Mouse (Mus musculus) embryonic facial prominence, embryonic 11.5 days (tissue): ENCODE data around the gene Msh2. TPM values are rescaled to one million over a fixed set of nuclear protein-coding genes. Genes with fewer than 3 reads are reported as not detected.
A peak's percentile ranks its signal among the peaks of the same experiment; 100 is the strongest.

Source experiments
- ATAC-seq: fragments of 200-750 bp; cut with Nextera tagmentation; replicated peaks from 2 replicates; pipeline ENCODE4 v1.8.0; 2017; ENCODE audit warnings: low read depth; ENCODE audit not compliant: insufficient number of reproducible peaks, low FRiP score, low TSS enrichment
- DNase-seq: peaks from one replicate; pipeline ENCODE4 v3.0.0-alpha.2; 2015; ENCODE audit warnings: low spot score
- H3K27ac ChIP-seq: fragments of 300-500 bp; sonication (generic); replicated peaks from 2 replicates; pipeline ENCODE4 v1.5.1; 2014; ENCODE audit warnings: mild to moderate bottlenecking, low read depth, low read length, control low read depth
- H3K27me3 ChIP-seq: fragments of 300-500 bp; sonication (generic); 2 replicates; pipeline ENCODE4 v1.6.1; 2014; ENCODE audit warnings: mild to moderate bottlenecking, low read length, moderate library complexity, mixed read lengths; ENCODE audit not compliant: control insufficient read depth, insufficient read depth
- H3K36me3 ChIP-seq: fragments of 300-500 bp; sonication (generic); replicated peaks from 2 replicates; pipeline ENCODE4 v1.6.1; 2014; ENCODE audit warnings: low read depth, mild to moderate bottlenecking, low read length, moderate library complexity, mixed read lengths; ENCODE audit not compliant: control insufficient read depth, insufficient read depth
- H3K4me1 ChIP-seq: fragments of 300-500 bp; sonication (generic); 2 replicates; pipeline ENCODE4 v1.6.1; 2014; ENCODE audit warnings: low read length, mixed read lengths; ENCODE audit not compliant: control insufficient read depth, insufficient read depth
- H3K4me2 ChIP-seq: fragments of 300-500 bp; sonication (generic); 2 replicates; pipeline ENCODE4 v1.6.1; 2014; ENCODE audit warnings: low read depth, mild to moderate bottlenecking, control low read depth, low read length, moderate library complexity
- H3K4me3 ChIP-seq: fragments of 300-500 bp; sonication (generic); 2 replicates; pipeline ENCODE4 v1.5.1; 2014; ENCODE audit warnings: low read depth, low read length, control low read depth
- H3K9ac ChIP-seq: fragments of 300-500 bp; sonication (generic); replicated peaks from 2 replicates; pipeline ENCODE4 v1.6.1; 2014; ENCODE audit warnings: mild to moderate bottlenecking, control low read depth, low read length
- H3K9me3 ChIP-seq: fragments of 300-500 bp; sonication (generic); replicated peaks from 2 replicates; pipeline ENCODE4 v1.6.1; 2016; ENCODE audit warnings: mild to moderate bottlenecking, low read length, inconsistent platforms, mixed read lengths; ENCODE audit not compliant: control insufficient read depth
- WGBS: fragments of 180-500 bp; shearing (Covaris S2); extraction: QIAGEN DNeasy Blood & Tissue Kit; methylation state at CpG from one replicate; pipeline ENCODE4 v1.1.7; 2014; 5-methylcytosine and 5-hydroxymethylcytosine counted together
- polyA plus RNA-seq: library from polyadenylated mRNA; unstranded; fragments of >200 nt; fragmentation: Nextera tagmentation; extraction: Ambion mirVana; gene quantifications from 2 replicates; pipeline ENCODE4 v1.2.1, GENCODE M21; 2014

Gene Msh2
- polyA plus RNA-seq, 1 experiment from 2014 or later = 96.1 TPM

GRCm38 (mm10) chr17:87726489-87727356 lies 54.6 kb downstream of the Msh2 start:
- no peak for ATAC-seq
- H3K27me3 ChIP-seq = no peaks in the 10 kb centered on the region
- no peak overlapping the region for H3K4me2 ChIP-seq
- no peaks in the 10 kb centered on the region for H3K4me1 ChIP-seq
- H3K4me3 ChIP-seq = no peak overlapping the region
- no peak overlapping the region for H3K27ac ChIP-seq
- H3K9me3 ChIP-seq = no peaks in the 10 kb centered on the region
- H3K9ac ChIP-seq = no peak overlapping the region
- 92% methylated on average over 12 of the region's 12 CpGs for WGBS
- DNase-seq = no peak
- peaks cover 5% of the 10 kb centered on the region for H3K36me3 ChIP-seq

- Histone ChIP-seq H3K27ac (no peak overlapping the region), H3K4me3 (no peak overlapping the region), H3K9ac (no peak overlapping the region), H3K4me1 (no peaks in the 10 kb centered on the region), H3K4me2 (no peak overlapping the region), H3K27me3 (no peaks in the 10 kb centered on the region), H3K36me3 (no peaks in the 10 kb centered on the region), H3K9me3 (no peaks in the 10 kb centered on the region)
- ATAC-seq = no peak
- DNase-seq = no peak
- WGBS = 68% methylated on average over 4 of the region's 4 CpGs
These were observed 59.8 kb downstream of the Msh2 start for GRCm38 (mm10) chr17:87731962-87732361.

- WGBS = 88% methylated on average over 8 of the region's 8 CpGs
- Histone ChIP-seq H3K36me3 (no peaks in the 10 kb centered on the region), H3K9ac (no peak overlapping the region), H3K9me3 (no peaks in the 10 kb centered on the region), H3K27me3 (no peaks in the 10 kb centered on the region), H3K4me2 (no peak overlapping the region), H3K4me3 (no peak overlapping the region), H3K27ac (no peak overlapping the region), H3K4me1 (no peaks in the 10 kb centered on the region)
- ATAC-seq (no peak), DNase-seq (no peak)
These were observed 62.3 kb downstream of the Msh2 start for GRCm38 (mm10) chr17:87734471-87734870.

GRCm38 (mm10) chr17:87737144-87737543 lies 65.0 kb downstream of the Msh2 start:
- no peaks in the 10 kb centered on the region for H3K4me1 ChIP-seq
- H3K4me2 ChIP-seq = no peak overlapping the region
- no peaks in the 10 kb centered on the region for H3K36me3 ChIP-seq
- no peaks in the 10 kb centered on the region for H3K9me3 ChIP-seq
- H3K27ac ChIP-seq = no peak overlapping the region
- no peak overlapping the region for H3K4me3 ChIP-seq
- ATAC-seq (no peak), DNase-seq (no peak)
- H3K9ac ChIP-seq = no peak overlapping the region
- 66% methylated on average over 3 of the region's 3 CpGs for WGBS
- no peaks in the 10 kb centered on the region for H3K27me3 ChIP-seq

- Histone ChIP-seq H3K4me1 (no peaks in the 10 kb centered on the region), H3K27ac (no peak overlapping the region), H3K36me3 (no peaks in the 10 kb centered on the region), H3K4me3 (no peak overlapping the region), H3K9ac (no peak overlapping the region), H3K4me2 (no peak overlapping the region), H3K9me3 (no peaks in the 10 kb centered on the region), H3K27me3 (no peaks in the 10 kb centered on the region; the same call in 1 of the 2 replicates)
- ATAC-seq = no peak
- DNase-seq = no peak
- WGBS = 45% methylated on average over 1 of the region's 1 CpGs
These were observed 67.7 kb downstream of the Msh2 start for GRCm38 (mm10) chr17:87739835-87740234.

GRCm38 (mm10) chr17:87744985-87745925 lies 73.1 kb downstream of the Msh2 start:
- 13% methylated on average over 32 of the region's 32 CpGs for WGBS
- DNase-seq (peak; percentile 56), ATAC-seq (peak; percentile 51)
- no peaks in the 10 kb centered on the region; the same call in 1 of the 2 replicates for H3K4me1 ChIP-seq
- H3K36me3 ChIP-seq = no peaks in the 10 kb centered on the region
- peak overlapping the region; percentile 34; the same call in 1 of the 2 replicates for H3K9ac ChIP-seq
- H3K9me3 ChIP-seq = no peaks in the 10 kb centered on the region
- H3K4me3 ChIP-seq = peak overlapping the region; percentile 53
- peaks cover 22% of the 10 kb centered on the region for H3K27me3 ChIP-seq
- H3K4me2 ChIP-seq = peak overlapping the region; percentile 96
- no peak overlapping the region for H3K27ac ChIP-seq

GRCm38 (mm10) chr17:87745926-87746888 lies 74.1 kb downstream of the Msh2 start:
- H3K27me3 ChIP-seq = peaks cover 22% of the 10 kb centered on the region
- peak; percentile 77 for ATAC-seq
- H3K4me3 ChIP-seq = peak overlapping the region; percentile 53
- peak; percentile 48 for DNase-seq
- H3K9ac ChIP-seq = peak overlapping the region; percentile 34; the same call in 1 of the 2 replicates
- no peaks in the 10 kb centered on the region for H3K36me3 ChIP-seq
- peak overlapping the region; percentile 96 for H3K4me2 ChIP-seq
- H3K9me3 ChIP-seq = no peaks in the 10 kb centered on the region
- WGBS = 3% methylated on average over 99 of the region's 101 CpGs
- H3K4me1 ChIP-seq = no peaks in the 10 kb centered on the region; the same call in 1 of the 2 replicates
- no peak overlapping the region for H3K27ac ChIP-seq
